Mouse (Mus musculus) left cerebral cortex, adult 11 months (tissue): Measurements from ENCODE around the gene Ino80.
A peak's percentile ranks its signal among the peaks of the same experiment; 100 is the strongest.
"Not testable (repeated sequence)": the region's sequence is repeated elsewhere in the genome, so short reads cannot be mapped to it uniquely, and the experiment has no call there.

Source experiments
- DNase-seq: peaks from one replicate; pipeline ENCODE4 v3.0.0; 2022; ENCODE audit warnings: low spot score

Gene Ino80

GRCm38 (mm10) chr2:119477571-119478396 lies at the start of gene Ino80:
Ino80 (minus strand) TSS chr2:119477687.
- peak; percentile 98 for DNase-seq

- no peak for DNase-seq
Observed at GRCm38 (mm10) chr2:119525422-119525821, 47.9 kb upstream of the Ino80 start.

- DNase-seq: no peak
Observed at GRCm38 (mm10) chr2:119523836-119524235, 46.3 kb upstream of the Ino80 start.

GRCm38 (mm10) chr2:119520550-119520949 lies 43.1 kb upstream of the Ino80 start:
- peak; percentile 7 for DNase-seq

DNA sequence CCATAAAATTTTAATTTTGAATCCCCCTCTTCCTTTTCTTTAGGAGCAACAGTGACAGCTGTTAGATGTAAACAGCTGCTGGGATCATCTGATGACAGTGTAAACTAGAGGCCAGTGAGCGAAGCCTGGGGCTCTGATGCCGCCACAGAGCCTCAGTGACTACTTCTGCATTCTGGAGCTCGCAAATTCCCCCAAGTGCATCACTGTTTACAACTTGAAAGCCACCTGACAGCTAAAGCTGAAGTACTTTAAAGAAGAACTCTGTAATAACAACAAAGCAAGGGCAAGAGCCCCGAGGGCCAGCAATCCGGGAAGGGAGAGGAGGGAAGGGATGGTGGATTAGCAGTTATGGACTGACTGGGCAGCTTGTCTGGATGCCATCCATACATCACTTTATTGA lies 39.3 kb upstream of the Ino80 start:
- no peak for DNase-seq

- DNase-seq: no peak
Observed at GRCm38 (mm10) chr2:119514026-119514522, 36.6 kb upstream of the Ino80 start.

DNA sequence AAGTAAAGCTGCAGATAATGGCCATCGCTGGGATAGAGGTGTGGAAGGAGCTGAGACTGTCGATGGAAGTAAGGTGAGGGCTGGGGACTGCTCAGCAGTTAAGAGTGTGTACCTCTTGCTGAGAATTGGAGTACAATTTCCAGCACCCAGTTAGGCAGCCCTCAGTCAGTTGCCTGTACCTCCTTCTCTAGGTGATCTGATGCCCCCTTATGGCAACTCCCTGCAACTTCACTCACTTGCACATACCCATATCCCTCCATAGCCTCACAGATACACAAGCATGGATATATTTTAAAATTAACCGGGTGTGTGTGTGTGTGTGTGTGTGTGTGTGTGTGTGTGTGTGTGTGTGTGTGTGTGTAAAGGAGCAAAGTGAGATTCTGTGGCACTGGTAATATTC lies 34.8 kb upstream of the Ino80 start:
- no peak for DNase-seq

- no peak for DNase-seq
Observed at GRCm38 (mm10) chr2:119510856-119511255, 33.4 kb upstream of the Ino80 start.

- DNase-seq: not testable (repeated sequence)
Observed at GRCm38 (mm10) chr2:119508518-119508917, 31.0 kb upstream of the Ino80 start.

DNA sequence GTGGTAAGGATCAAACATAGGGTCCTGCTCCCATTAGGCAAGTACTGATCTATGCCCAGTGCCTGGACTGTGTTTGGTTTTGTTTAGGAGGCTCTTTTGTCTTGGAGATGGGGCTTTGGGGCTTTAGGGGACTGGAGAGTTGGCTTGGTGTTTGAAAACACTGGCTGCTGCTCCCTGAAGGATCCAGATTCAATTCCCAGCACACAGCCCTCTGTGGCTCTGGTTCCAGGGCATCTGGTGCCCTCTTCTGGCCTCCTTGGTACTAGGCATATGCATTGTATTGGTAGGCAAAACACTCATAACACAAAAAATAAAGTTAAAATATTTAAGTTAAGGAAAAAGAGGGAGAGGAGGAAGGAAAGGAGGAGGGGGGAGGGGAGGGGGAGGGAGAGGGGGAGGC lies 29.6 kb upstream of the Ino80 start:
- no peak for DNase-seq

DNA sequence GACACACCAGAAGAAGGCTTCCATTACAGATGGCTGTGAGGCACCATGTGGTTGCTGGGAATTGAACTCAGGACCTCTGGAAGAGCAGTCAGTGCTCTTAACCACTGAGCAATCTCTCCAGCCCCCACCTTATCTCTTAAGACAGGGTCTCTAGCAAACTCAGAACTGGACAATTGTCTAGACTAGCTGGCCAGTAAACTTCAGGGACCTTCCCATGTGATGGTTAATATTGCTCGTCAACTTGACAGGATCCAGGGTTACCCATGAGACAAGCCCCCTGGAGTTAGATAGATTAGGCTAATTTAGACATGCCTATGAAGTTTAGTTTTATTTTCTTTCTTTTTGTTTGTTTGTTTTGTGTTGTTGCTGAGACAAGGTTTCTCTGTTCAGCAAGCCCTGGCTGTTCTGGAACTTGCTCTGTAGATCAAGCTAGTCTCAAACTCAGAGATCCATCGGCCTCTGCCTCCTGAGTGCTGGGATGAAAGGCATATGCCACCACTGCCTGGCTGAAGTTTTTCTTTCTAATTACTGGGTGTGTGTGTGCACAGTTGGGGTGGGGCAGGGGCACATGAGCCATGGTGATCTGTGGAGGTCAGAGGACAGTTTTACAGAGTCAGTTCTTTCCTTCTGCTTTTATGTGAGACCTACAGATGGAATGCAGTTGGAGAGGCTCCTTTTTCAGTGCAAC lies 23.6 kb upstream of the Ino80 start:
- DNase-seq: no peak

DNA sequence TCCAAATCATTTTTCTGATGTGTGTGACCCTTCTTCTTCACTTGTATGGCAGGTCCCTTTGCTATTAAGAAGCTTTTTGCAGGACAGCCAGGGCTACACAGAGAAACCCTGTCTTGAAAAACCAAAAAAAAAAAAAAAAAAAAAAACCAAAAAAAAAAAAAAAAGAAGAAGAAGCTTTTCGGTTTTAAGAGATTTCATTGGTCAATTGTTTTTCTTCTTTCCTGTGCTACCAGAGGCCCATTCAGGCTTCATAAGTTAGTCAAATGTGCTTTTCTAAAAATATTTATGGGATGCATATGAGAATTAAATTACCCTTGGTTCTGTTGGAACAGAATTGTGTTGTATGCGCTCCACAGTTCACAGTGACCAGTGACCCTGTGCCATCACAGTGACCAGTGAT lies 21.4 kb upstream of the Ino80 start:
- no peak for DNase-seq

DNA sequence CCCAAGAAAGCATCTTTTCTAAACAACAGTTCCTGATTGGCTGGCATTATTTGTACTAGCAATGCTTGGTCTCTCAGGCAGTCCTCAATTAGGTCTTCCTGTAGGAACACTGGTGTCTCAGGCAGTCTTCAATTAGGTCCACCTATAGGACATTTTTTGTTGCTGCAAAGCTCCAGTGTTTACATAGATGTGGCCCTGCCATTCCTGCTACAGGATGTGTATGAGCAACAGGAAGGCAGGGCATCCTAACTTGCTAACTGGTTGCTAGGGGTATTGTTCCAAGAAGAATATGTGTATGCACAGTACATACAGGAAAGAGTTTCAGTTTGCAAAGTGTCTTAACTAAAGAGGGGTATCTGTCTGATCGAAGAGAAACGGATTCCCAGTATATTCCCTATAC lies 18.6 kb upstream of the Ino80 start:
- DNase-seq: no peak

GRCm38 (mm10) chr2:119491953-119492352 lies 14.5 kb upstream of the Ino80 start:
- DNase-seq: no peak

DNA sequence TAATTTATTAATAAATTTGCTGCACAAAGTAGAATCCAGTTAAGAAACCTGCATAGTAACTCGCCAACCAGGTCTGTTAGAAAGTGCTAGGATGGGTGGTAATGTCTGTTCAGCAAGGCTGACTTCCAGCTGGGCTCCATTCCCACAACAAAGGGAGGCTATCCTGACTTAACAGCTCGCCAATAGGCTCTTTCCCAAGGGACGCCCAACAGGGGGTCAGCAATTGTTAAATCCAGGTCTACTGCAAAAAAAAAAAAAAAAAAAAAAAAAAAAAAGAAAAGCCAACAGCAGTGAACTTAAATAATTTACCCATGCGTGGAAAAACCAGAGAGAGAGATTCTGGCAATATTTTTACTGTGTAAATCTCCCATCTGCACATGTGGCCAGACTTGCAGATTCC lies 9.0 kb upstream of the Ino80 start:
- DNase-seq: no peak

GRCm38 (mm10) chr2:119482307-119482706 lies 4.8 kb upstream of the Ino80 start:
- no peak for DNase-seq

DNA sequence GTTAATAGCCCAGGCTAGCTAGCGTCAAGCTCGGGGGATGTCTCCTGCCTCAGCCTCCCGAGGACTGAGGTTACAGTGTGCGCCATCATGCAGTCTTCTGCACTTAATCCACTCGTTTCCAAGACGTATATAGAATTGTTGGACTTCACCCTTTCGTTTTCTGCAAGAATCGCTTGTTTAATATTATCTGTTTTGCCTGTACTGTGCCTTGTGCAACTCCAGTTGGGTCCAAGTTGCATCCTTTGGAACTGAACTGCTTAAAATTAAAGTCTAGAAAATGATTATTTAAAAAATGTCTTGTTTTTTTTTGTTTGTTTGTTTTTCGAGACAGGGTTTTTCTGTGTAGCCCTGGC lies 886 bp upstream of the Ino80 start:
- DNase-seq: no peak

DNA sequence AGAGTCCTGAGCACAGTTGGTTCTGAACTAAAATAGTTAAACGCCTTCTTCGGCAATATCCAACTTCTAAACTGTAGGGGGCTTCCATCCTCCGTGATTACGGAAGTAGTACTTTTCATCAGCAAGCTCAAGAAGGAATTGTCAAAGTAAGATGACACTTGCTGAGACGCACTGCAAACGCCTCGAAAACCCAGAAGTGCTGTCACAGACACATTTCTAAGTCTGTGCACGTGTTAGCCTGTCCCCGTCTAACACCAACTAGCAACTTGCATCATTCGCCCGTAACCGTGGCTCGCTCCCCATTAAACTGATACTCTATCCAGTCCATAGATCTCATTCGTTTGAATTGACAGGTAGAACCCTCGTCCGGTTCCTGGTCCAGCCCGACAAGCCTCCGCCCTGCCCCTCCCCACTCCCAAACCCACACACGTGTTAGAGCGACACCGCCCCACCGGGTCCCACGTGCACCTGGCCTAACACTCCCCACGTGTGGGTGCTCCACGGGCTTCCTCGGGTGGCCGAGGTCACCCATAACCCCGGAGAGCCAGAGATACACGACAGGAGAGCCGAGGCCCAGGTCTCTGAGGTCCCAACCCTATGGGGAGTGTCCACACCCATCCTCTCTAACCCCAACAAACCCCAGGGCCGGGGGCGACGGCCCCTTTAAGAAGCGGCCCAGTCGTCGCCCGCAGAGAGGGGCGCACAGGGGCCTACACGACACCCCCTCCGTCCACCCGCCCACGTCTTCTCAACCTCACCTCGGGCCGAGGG lies 681 bp downstream of the Ino80 start:
- peak; percentile 48 for DNase-seq

GRCm38 (mm10) chr2:119476166-119476565 lies 1.3 kb downstream of the Ino80 start:
- DNase-seq: no peak

DNA sequence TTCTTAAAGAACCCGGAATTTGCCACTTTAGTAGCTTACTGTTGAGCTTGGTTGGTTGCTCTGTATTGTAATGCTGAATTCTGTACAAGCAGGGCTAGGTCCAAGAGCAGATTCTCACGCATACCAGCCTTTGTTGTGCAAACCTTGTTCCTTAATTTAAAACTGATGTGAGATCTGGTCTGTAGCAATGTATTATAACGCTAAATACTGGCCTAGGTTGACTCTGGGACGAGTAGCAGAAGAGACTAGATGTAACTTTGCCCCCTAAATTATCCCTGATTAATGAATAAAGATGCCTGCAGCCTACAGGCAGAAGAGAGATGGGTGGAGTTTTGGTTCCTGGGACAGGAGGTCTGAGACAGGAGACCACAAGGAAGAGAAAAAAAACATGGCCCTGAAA lies 13.5 kb downstream of the Ino80 start:
- DNase-seq: no peak

GRCm38 (mm10) chr2:119463114-119463775 lies 14.2 kb downstream of the Ino80 start:
- no peak for DNase-seq

GRCm38 (mm10) chr2:119461028-119461427 lies 16.5 kb downstream of the Ino80 start:
- no peak for DNase-seq
